Mouse (Mus musculus): ENCODE measurements around the gene Gnat2. TPM values are rescaled to one million over a fixed set of nuclear protein-coding genes. Genes with fewer than 3 reads are reported as not detected.

The Gnat2 gene
- total RNA-seq, 2 experiments from 2014 or later = 0.44 TPM; not detected in 1

DNA sequence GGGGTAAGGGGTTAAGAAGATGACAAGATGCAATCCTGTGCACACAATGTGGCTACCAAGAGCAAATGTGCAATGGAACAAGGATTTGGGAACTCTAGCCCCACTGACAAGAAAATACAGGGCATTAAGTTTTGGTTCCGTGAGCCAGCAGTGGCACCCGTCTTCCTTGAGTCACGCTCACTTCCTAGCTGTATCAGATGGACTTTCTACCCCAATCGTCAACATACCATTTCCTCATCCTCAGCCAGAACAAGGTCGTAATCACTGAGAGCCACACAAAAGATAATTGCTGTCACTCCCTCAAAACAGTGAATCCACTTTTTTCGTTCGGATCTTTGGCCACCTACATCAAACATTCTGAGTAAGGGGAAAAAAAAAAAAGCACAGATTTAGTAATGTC, 19.7 kb downstream of the Gnat2 start:
- intact Hi-C loops (cut with DNase I) = no loop called here

DNA sequence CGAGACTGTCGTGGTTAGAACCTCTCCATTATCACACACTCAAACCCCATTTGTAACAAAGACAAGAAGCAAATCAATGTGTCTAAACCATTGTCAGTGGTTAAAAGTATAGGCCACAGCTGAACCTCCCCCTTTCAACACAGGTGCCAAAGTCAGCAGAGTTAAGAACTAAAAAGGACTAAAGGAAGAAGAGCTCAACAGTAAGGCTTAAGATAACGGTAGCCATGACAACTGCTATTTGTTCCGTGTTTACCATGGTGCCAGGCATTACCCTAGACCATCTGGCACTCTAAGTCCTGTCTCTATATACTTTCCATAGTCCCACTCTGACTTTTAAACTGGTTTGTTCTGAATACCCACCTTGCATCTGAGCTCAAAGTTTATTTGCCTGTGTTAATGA, 20.1 kb downstream of the Gnat2 start:
- intact Hi-C loops (cut with DNase I) = no loop called here
- DNase-seq = no peak

More for the DNA sequence above, 19.7 kb downstream of the Gnat2 start:
- DNase-seq = no peak

DNA sequence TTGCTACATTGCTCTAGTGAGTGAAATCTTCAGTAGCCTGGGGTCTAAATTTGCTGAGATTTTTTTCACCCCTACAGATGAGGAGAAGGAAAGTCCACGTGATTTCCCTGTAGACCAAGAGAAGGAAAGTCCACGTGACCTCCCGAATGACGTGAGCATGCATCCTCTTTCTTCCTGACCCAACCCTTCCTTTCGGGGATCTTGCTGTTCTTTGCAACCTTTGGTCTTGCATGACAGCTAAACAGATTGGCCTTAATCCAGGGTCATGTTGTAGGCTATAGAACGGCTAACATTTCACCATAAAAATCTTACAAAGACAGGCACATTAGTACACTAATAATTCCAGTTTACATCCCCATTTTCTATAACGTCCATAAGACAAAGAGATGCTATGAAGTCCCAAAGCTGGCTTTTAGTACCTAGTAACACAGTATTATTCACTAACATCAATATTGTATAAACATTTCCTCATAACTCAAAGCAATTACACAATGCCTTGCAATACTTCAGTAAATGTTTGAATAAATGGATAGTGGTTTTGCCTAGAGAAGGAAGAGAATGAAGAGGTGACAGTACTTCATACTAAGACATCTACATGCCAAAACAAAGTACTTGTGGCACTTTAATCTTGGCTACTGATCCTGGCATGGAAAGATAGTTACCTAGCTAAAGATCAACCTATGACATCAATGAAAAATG, 21.2 kb downstream of the Gnat2 start:
- no peak for DNase-seq
- intact Hi-C loops (cut with DNase I) = no loop called here

DNA sequence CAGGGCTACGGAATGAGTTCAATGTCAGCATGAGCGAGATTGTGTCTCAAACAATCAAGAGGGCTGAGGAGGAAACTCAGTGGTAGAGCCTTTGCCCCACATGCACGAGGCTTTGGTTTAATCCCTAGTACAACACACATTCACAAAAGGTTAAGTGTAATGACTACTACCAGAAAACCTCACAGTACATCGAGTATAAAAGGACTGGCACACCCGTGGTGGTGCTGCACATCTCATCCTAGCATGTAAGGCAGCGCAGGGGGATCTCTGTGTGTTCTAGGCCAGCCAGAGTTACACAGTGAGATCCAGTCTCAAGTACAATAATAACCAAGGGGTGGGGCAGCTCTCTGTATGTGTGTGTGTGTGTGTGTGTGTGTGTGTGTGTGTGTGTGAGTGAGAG, 24.9 kb downstream of the Gnat2 start:
- DNase-seq = no peak
- intact Hi-C loops (cut with DNase I) = no loop called here

GRCm38 (mm10) chr3:108121101-108121500, 28.5 kb downstream of the Gnat2 start:
- DNase-seq = no peak
- intact Hi-C loops (cut with DNase I) = no loop called here

DNA sequence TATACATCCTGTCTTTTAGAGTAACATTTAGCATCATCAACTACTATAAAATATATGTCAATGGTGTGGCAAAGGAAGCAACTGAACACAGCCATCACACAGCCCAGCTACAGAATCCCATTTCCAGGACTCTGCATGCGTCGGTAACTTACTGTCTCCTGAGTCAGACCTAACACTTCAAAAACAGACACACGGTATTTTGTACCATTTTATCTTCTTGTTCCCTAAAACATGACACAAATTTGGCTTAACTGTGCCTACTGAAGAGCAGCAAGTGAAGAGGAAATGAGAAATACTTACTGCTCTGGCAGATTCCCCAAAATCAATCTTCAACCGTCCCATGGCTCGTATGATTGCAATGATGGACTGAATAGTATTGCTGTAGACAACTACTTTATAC, 30.7 kb downstream of the Gnat2 start:
- intact Hi-C loops (cut with DNase I) = no loop called here
- DNase-seq = no peak

DNA sequence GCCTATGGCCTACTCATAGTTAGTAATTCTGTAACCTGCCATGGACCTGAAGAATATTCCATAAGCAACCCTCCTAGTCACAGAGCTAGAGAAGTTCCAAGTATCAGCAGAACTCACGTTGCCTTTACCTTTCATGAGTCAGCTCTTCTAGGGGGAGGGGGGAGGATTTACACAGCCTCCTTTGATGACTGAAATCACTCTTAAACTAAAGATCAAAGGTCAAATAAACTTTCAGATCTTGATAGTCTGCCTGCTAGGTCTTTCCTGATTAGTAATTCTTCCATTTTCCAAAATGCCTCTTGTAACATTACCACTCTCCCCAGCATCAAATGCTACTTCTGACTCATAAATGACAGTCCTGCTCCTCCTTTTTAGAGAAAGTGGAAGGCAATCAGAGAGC, 31.5 kb downstream of the Gnat2 start:
- intact Hi-C loops (cut with DNase I) = no loop called here

DNA sequence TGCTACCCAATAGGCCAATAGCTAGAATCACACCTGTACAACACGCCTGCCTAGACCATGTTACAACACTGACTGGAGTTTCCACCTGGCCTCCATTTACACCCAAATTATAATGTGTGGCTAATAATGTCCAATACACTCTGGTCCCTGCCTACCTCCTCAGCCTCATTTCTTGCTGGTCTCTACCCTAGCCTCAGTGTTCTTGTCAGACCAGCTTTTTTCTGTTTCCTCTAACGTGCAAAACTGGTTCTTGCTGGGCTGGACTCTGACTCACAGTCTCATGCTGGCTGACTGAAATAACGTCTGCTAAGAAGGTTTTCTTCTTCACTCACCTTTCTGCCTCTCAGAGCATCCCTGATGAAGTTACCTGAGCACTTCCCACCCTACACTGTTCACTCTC, 33.7 kb downstream of the Gnat2 start:
- intact Hi-C loops (cut with DNase I) = no loop called here
- no peak for DNase-seq

More for the DNA sequence above, 31.5 kb downstream of the Gnat2 start:
- DNase-seq = no peak

GRCm38 (mm10) chr3:108128520-108128919, 35.9 kb downstream of the Gnat2 start:
- no peak for DNase-seq
- intact Hi-C loops (cut with DNase I) = no loop called here

GRCm38 (mm10) chr3:108129367-108129766, 36.8 kb downstream of the Gnat2 start:
- intact Hi-C loops (cut with DNase I) = no loop called here
- no peak for DNase-seq

GRCm38 (mm10) chr3:108129804-108130203, 37.2 kb downstream of the Gnat2 start:
- DNase-seq = no peak
- intact Hi-C loops (cut with DNase I) = no loop called here

- intact Hi-C loops (cut with DNase I) = no loop called here
Measured at GRCm38 (mm10) chr3:108131216-108131615, 38.6 kb downstream of the Gnat2 start.

GRCm38 (mm10) chr3:108131821-108132220, 39.2 kb downstream of the Gnat2 start:
- intact Hi-C loops (cut with DNase I) = no loop called here
- no peak for DNase-seq

More at GRCm38 (mm10) chr3:108131216-108131615, 38.6 kb downstream of the Gnat2 start:
- no peak for DNase-seq

DNA sequence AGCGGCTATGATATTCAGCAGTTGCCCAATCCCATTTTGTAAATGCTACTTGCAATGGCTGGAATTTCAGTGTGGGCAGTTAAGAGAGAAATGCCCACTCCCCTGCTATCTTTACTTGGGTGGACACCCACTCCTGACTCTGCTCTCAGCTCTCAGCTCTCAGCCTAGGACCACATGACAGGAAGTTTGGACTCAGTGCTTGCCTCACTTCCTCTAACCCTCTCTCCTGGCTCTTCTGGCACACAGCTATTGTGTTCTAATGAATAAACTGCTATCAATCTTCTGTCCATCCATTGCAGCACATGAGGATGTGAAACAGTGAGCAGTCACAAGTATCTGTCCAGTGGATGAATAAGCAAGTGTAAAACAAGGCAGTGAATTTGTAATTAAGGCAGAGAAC, 39.9 kb downstream of the Gnat2 start:
- DNase-seq = no peak
- intact Hi-C loops (cut with DNase I) = no loop called here

- no peak for DNase-seq
- intact Hi-C loops (cut with DNase I) = no loop called here
Measured at GRCm38 (mm10) chr3:108134701-108135100, 42.1 kb downstream of the Gnat2 start.

GRCm38 (mm10) chr3:108139113-108139512, 46.5 kb downstream of the Gnat2 start:
- intact Hi-C loops (cut with DNase I) = no loop called here
- no peak for DNase-seq

- intact Hi-C loops (cut with DNase I) = no loop called here
- no peak for DNase-seq
Measured at GRCm38 (mm10) chr3:108140786-108141185, 48.2 kb downstream of the Gnat2 start.

DNA sequence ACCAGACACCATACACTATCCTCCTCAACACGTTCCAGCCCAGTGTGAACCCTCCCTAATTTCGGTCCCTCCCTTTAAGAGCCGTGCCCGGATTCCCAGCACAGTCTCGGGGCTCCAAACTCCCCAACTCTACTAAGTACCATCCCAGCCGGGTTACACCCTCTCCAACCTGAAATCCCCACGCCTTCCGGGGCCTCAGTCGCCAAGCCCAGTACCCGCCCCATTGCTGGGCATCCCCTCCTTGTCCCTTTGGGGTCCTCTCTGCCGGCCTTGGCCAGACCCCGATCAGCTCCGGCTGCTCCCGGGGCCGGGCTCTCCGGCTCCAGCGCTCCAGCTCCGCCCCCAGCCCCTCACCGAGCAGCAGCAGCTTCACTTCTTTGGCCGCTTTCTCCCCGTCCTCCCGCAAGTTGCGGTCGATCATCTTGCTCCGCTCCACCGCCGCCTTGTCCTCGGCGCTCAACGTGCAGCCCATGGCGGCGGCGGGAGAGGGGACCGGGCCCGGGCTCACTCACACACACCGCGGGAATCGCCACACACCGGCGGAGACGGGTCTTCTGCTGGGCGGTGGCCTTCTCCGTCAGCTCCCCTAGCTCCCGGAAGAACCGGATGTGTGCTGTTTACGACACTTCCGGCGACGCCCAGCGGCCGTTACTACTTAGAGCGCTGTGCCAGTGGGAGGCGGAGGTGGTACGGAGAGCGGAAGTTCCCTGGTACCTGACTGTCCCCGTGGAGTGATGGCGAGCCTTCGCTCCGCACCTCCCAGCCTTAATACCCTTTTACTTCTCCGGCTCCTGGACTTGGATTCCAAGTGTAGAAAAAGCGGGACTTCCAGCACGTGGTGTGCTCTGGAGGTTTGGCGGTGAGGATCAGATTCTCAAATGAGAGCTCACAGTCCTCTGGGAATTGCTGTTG, 53.2 kb downstream of the Gnat2 start, which contains the start of gene Gnai3:
TSS of gene Gnai3 (minus strand) at position 613 of the 912 bp plus-strand sequence.
- DNase-seq = peak; percentile 90
- intact Hi-C loops (cut with DNase I) = loop anchor here (5.0 kb wide), 2 partner anchors 73 to 278 kb away; no protein-coding TSS in a partner anchor

- intact Hi-C loops (cut with DNase I) = loop anchor here (5.0 kb wide), 2 partner anchors 74 to 279 kb away; no protein-coding TSS in a partner anchor
- no peak for DNase-seq
Measured at GRCm38 (mm10) chr3:108146671-108147070, 54.1 kb downstream of the Gnat2 start.

- intact Hi-C loops (cut with DNase I) = loop anchor here (5.0 kb wide), 2 partner anchors 75 to 280 kb away; no protein-coding TSS in a partner anchor
- peak; percentile 89 for DNase-seq
Measured at GRCm38 (mm10) chr3:108147386-108148235, 55.0 kb downstream of the Gnat2 start.
